Mouse (Mus musculus): Measurements from ENCODE around the gene Glyr1. TPM values are rescaled to one million over a fixed set of nuclear protein-coding genes. Genes with fewer than 3 reads are reported as not detected.
A peak's percentile ranks its signal among the peaks of the same experiment; 100 is the strongest.

Gene Glyr1
- polyA plus RNA-seq, 1 experiment from 2014 or later, result 213 TPM

DNA sequence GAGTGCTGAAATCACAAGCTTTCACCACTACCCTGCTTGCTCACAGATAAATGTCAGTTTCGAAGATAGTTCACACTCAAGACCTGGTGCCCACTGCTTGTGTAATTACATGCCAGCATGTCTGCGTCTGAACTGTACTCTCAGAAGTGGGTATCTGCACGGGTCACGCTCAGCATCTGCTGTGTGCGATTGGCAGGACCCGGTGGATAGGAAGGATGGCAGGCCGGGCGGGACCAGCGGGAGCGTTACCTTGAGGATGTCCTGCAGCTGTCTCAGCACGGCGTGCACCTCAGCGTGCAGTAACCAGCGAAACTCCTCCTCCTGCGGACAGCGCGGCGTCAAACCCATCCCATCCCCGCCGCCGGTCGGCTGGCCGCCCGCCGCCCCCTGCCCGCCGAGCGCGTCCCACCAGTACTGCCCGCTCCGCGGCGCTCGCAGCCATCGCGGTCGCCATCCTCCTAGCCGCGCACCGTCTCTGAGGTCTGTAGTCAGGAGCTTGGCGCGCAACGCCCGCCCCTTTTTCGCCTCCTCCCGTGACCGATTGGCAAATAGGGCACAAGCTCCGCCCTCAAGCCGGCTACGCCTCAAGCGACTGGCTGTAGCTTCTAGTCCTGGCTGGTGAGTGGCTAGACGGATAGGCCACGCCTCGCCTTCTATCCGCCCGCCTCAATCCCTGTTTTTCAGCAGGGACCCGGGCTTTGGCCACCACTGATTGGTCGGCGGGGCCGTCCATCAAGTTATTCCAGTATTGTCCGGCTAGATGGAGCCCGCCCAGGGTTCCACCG lies 36.4 kb downstream of the Glyr1 start, which contains the start of gene Rogdi:
TSS of gene Rogdi (minus strand) at position 500 of the 785 bp plus-strand sequence.
- Histone ChIP-seq H3K9me3 (ENCODE audit: control insufficient read depth, low read length) (no peaks in the 10 kb centered on the region), H3K4me1 (replicated peaks; ENCODE audit: control insufficient read depth, insufficient read depth, low read length) (peaks cover 8% of the 10 kb centered on the region), H3K36me3 (ENCODE audit: control insufficient read depth, insufficient read depth) (peaks cover 28% of the 10 kb centered on the region), H3K4me3 (replicated peaks; ENCODE audit: low read length) (peak within 1 kb of the TSS; percentile 70), H3K4me2 (ENCODE audit: low read length) (peak within 1 kb of the TSS; percentile 80), H3K27ac (ENCODE audit: low read length) (peak within 1 kb of the TSS; percentile 56; the same call in 1 of the 2 replicates), H3K9ac (replicated peaks; ENCODE audit: low read depth, low read length) (peak within 1 kb of the TSS; percentile 77), H3K27me3 (replicated peaks; ENCODE audit: control insufficient read depth, insufficient read depth, low read length) (no peaks in the 10 kb centered on the region)
- peak; percentile 99 for ATAC-seq
- under 1% methylated on average over 62 of the region's 63 CpGs for WGBS

DNA sequence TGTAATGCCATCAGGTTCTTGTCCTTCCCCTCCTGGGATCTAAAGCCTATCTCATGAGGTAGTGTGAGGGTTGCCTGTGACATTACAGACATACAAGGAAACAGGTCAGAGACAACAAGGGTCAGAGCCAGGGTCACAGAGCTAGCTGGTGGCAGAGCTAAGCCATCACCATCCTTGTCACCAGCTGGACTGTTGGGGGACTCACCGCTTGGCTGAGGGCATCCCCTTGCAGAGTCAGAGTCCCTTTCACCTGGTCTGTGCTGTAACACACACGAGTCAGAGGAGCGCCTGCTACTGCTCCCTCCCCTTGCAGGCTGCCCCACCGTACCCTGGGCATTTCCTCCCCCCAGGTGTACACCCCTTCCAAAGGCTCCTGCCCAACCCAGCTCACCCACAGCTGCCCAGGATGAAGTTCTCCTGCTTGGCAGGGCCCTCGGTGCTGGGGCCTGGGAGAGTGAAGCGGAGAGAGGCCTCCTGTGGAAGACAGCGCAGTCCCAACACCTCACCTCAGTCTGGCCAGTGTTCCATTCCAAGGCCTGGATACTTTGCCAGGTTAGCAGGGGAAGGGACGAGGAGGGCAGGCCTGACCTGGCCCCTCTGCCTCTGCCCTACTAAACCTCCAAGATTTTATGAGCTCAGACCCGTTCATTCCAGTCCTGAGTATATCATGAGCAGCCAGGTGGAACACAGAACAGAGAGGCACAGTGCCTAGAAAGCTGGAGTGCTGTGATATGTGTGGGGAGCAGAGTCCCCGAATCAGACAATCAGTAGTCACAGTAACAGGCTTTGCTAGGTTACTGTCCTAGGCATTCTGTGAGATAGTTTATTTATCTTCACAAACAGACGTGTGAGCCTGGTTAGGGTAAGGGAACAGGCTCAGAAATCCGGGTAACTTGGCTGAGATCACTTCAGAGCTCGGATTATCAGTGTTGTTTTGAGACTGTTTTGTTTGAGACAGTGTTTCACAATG lies 37.3 kb downstream of the Glyr1 start:
- Histone ChIP-seq H3K27ac (ENCODE audit: low read length) (no peak overlapping the region), H3K9me3 (ENCODE audit: control insufficient read depth, low read length) (no peaks in the 10 kb centered on the region), H3K27me3 (replicated peaks; ENCODE audit: control insufficient read depth, insufficient read depth, low read length) (no peaks in the 10 kb centered on the region), H3K4me2 (ENCODE audit: low read length) (peak overlapping the region; percentile 80), H3K36me3 (ENCODE audit: control insufficient read depth, insufficient read depth) (peaks cover 21% of the 10 kb centered on the region), H3K4me3 (replicated peaks; ENCODE audit: low read length) (peak overlapping the region; percentile 70), H3K4me1 (replicated peaks; ENCODE audit: control insufficient read depth, insufficient read depth, low read length) (peaks cover 8% of the 10 kb centered on the region), H3K9ac (replicated peaks; ENCODE audit: low read depth, low read length) (peak overlapping the region; percentile 77)
- no peak for ATAC-seq
- 46% methylated on average over 13 of the region's 13 CpGs for WGBS

DNA sequence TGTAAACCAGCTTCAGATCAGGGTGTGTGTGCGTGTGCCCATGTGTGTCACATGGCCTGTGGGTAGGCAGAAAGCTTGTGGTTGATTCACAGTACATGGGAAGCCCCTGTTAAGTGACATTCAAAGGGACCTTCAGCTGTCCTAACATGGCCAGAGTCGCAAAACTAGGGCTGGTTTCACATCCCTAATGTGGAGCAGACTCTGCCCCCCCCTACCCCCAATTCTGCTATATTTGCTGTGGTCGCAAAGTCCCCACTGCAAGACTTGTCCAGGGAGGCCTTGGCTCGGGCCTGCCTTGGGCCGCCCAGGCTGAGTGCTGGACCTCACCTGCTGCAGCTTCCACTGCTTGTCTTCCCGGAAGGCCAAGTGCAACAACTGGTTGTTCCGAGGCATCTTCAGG lies 38.4 kb downstream of the Glyr1 start:
- no peaks in the 10 kb centered on the region for H3K27me3 ChIP-seq (replicated peaks; ENCODE audit: control insufficient read depth, insufficient read depth, low read length)
- no peaks in the 10 kb centered on the region for H3K9me3 ChIP-seq (ENCODE audit: control insufficient read depth, low read length)
- no peak for ATAC-seq
- no peak overlapping the region for H3K9ac ChIP-seq (replicated peaks; ENCODE audit: low read depth, low read length)
- WGBS, result 90% methylated on average over 7 of the region's 7 CpGs
- H3K4me3 ChIP-seq (replicated peaks; ENCODE audit: low read length), result no peak overlapping the region
- H3K36me3 ChIP-seq (ENCODE audit: control insufficient read depth, insufficient read depth), result peaks cover 15% of the 10 kb centered on the region
- no peak overlapping the region for H3K27ac ChIP-seq (ENCODE audit: low read length)
- H3K4me1 ChIP-seq (replicated peaks; ENCODE audit: control insufficient read depth, insufficient read depth, low read length), result peaks cover 8% of the 10 kb centered on the region
- H3K4me2 ChIP-seq (ENCODE audit: low read length), result no peak overlapping the region

DNA sequence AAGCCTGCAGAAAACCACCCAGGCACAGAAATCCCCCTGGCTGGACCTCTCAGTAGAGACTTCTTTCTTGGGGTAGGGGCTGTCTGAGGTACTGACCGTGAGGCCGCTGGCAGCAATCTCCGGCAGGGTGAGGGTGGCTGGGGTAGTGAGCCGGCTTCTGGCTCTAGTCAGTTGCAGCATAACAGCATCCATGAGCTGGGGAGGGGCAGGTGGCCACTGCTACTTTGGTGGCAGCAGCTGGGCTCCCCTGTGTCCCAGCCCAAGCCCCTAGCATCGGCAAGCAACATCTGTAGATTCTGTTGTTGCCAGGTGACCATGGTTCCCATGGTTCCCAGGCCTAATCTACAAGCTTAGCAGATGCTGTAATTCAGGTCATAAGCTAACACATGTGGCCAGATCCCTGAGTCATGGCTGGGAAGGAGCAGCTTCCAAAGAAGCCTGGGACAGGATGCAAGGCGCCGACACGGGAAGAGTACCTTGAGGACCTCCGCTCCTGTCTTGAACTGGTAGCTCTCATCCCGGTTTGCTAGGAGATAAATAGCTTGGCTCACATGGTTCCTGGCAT lies 39.2 kb downstream of the Glyr1 start:
- Histone ChIP-seq H3K4me2 (ENCODE audit: low read length) (no peak overlapping the region), H3K36me3 (ENCODE audit: control insufficient read depth, insufficient read depth) (peaks cover 9% of the 10 kb centered on the region), H3K27ac (ENCODE audit: low read length) (no peak overlapping the region), H3K27me3 (replicated peaks; ENCODE audit: control insufficient read depth, insufficient read depth, low read length) (no peaks in the 10 kb centered on the region), H3K9ac (replicated peaks; ENCODE audit: low read depth, low read length) (no peak overlapping the region), H3K4me1 (replicated peaks; ENCODE audit: control insufficient read depth, insufficient read depth, low read length) (peaks cover 8% of the 10 kb centered on the region), H3K9me3 (ENCODE audit: control insufficient read depth, low read length) (no peaks in the 10 kb centered on the region), H3K4me3 (replicated peaks; ENCODE audit: low read length) (no peak overlapping the region)
- WGBS, result 87% methylated on average over 10 of the region's 10 CpGs
- no peak for ATAC-seq

DNA sequence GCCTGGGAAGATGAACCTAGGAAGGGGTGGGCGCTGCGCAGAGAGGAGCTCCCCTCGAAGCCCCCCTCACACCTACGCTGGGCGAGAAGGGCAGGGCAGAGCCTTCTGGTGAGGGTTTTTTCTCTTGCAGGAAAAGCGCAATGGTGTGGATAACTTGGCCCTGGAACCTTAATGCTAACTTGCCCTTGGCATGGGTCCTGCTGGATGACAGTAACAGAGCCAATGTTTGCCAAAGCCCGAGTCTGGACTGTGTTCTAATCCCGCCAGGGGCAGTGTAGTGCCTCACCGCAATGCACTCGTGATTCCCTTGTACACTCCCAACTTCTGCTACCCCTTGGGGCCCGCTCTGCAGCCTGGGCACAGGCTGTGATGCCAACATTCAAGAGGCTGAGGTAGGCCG lies 41.6 kb downstream of the Glyr1 start:
- H3K27ac ChIP-seq (ENCODE audit: low read length), result no peak overlapping the region
- WGBS, result 84% methylated on average over 12 of the region's 12 CpGs
- H3K9ac ChIP-seq (replicated peaks; ENCODE audit: low read depth, low read length), result no peak overlapping the region
- H3K4me1 ChIP-seq (replicated peaks; ENCODE audit: control insufficient read depth, insufficient read depth, low read length), result peaks cover 8% of the 10 kb centered on the region
- H3K27me3 ChIP-seq (replicated peaks; ENCODE audit: control insufficient read depth, insufficient read depth, low read length), result no peaks in the 10 kb centered on the region
- no peaks in the 10 kb centered on the region for H3K36me3 ChIP-seq (ENCODE audit: control insufficient read depth, insufficient read depth)
- no peaks in the 10 kb centered on the region for H3K9me3 ChIP-seq (ENCODE audit: control insufficient read depth, low read length)
- H3K4me3 ChIP-seq (replicated peaks; ENCODE audit: low read length), result no peak overlapping the region
- no peak overlapping the region for H3K4me2 ChIP-seq (ENCODE audit: low read length)
- ATAC-seq, result no peak

DNA sequence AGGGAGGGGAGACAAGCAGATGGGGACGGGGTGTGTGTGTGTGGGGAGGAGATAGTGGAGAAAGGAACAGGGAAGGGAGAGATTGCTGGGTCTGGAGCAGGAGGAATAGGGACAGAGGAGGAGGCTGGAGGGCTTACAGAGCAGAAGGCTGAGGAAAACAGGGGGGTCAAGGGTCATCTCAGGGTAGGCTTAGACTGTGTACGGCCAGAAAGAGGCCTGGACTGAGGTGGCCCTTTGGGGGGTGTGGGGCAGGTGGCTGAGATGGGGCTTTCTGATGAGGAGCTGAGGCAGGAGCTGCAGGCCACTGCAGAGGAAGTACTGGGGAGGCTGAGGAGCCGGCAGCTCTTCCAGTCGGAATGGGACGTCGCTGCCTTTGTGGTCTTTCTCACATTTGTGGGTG lies 42.2 kb downstream of the Glyr1 start:
- H3K27ac ChIP-seq (ENCODE audit: low read length), result no peak overlapping the region
- no peaks in the 10 kb centered on the region for H3K36me3 ChIP-seq (ENCODE audit: control insufficient read depth, insufficient read depth)
- H3K4me2 ChIP-seq (ENCODE audit: low read length), result no peak overlapping the region
- 57% methylated on average over 6 of the region's 6 CpGs for WGBS
- no peak for ATAC-seq
- no peaks in the 10 kb centered on the region for H3K9me3 ChIP-seq (ENCODE audit: control insufficient read depth, low read length)
- H3K4me3 ChIP-seq (replicated peaks; ENCODE audit: low read length), result no peak overlapping the region
- peaks cover 5% of the 10 kb centered on the region for H3K4me1 ChIP-seq (replicated peaks; ENCODE audit: control insufficient read depth, insufficient read depth, low read length)
- no peaks in the 10 kb centered on the region for H3K27me3 ChIP-seq (replicated peaks; ENCODE audit: control insufficient read depth, insufficient read depth, low read length)
- H3K9ac ChIP-seq (replicated peaks; ENCODE audit: low read depth, low read length), result no peak overlapping the region

DNA sequence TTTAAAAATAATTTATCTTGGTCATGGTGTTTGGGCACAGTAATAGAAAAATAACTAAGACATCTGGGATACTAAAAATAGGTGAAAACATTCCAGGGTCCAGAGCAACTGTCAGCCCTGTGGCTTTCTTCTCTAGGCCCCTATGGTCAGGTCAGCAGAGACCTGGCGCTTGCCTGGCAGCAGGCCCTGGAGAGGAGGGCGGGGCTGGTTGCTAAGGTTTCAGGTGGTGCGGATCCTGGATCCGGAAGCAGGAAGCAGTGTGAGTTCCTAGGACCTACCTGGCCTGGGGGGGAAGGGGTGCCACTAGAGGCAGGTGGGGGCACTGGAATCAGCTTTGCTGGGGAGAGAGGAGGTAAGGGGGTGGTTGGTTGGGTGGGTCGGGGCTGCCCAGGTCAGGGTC lies 42.6 kb downstream of the Glyr1 start, which contains the start of gene Smim22:
TSS of gene Smim22 (plus strand) at position 222 of the 400 bp plus-strand sequence.
- Histone ChIP-seq H3K4me1 (replicated peaks; ENCODE audit: control insufficient read depth, insufficient read depth, low read length) (peaks cover under 1% of the 10 kb centered on the region), H3K27ac (ENCODE audit: low read length) (no peak within 1 kb of the TSS), H3K9me3 (ENCODE audit: control insufficient read depth, low read length) (no peaks in the 10 kb centered on the region), H3K27me3 (replicated peaks; ENCODE audit: control insufficient read depth, insufficient read depth, low read length) (no peaks in the 10 kb centered on the region), H3K36me3 (ENCODE audit: control insufficient read depth, insufficient read depth) (no peaks in the 10 kb centered on the region), H3K4me3 (replicated peaks; ENCODE audit: low read length) (no peak within 1 kb of the TSS), H3K4me2 (ENCODE audit: low read length) (no peak within 1 kb of the TSS), H3K9ac (replicated peaks; ENCODE audit: low read depth, low read length) (no peak within 1 kb of the TSS)
- no peak for ATAC-seq
- WGBS, result 57% methylated on average over 5 of the region's 5 CpGs

DNA sequence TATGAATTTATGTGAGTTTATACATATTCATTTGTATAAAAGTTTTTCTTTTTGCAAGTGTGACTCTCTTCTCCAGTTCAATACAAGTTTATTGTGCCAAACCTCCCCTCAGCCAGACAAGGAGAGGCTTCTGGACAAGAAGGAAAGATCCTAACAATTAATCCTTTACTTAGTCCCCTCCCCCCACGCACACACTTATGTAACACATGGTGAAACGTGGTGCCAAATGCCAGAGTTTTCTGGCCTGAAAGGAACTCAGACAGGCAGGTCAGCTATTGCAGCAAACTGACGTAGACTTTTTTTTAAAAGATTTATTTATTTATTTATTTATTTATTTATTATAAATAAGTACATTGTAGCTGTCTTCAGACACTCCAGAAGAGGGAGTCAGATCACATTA lies 49.1 kb downstream of the Glyr1 start:
- Histone ChIP-seq H3K4me1 (replicated peaks; ENCODE audit: control insufficient read depth, insufficient read depth, low read length) (no peaks in the 10 kb centered on the region), H3K36me3 (ENCODE audit: control insufficient read depth, insufficient read depth) (no peaks in the 10 kb centered on the region), H3K27ac (ENCODE audit: low read length) (no peak overlapping the region), H3K9me3 (ENCODE audit: control insufficient read depth, low read length) (no peaks in the 10 kb centered on the region), H3K4me2 (ENCODE audit: low read length) (no peak overlapping the region), H3K4me3 (replicated peaks; ENCODE audit: low read length) (no peak overlapping the region), H3K9ac (replicated peaks; ENCODE audit: low read depth, low read length) (no peak overlapping the region), H3K27me3 (replicated peaks; ENCODE audit: control insufficient read depth, insufficient read depth, low read length) (0 out of 2 replicates have a peak, but pooled peaks cover 2% of the 10 kb centered on the region)
- WGBS, result 67% methylated on average over 3 of the region's 3 CpGs
- ATAC-seq, result no peak

DNA sequence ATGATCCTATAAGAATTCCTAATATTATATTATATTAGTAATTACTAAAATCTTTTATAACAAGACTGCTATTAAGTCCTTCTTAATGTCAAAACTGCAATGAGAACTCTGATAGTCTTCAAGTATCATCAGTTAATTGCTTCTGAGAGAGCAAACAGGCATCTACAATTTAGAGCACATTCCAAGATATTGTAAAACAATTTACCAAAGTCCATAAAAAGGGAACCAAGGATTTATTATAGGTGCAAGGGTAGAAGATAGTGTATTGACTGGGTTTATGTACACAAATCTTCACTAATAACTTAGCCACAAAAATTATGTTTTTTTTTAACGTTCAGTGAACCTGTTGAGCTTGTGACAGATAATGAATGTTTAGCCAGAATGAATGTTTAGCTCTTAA lies 50.7 kb downstream of the Glyr1 start:
- Histone ChIP-seq H3K9ac (replicated peaks; ENCODE audit: low read depth, low read length) (no peak overlapping the region), H3K36me3 (ENCODE audit: control insufficient read depth, insufficient read depth) (no peaks in the 10 kb centered on the region), H3K4me1 (replicated peaks; ENCODE audit: control insufficient read depth, insufficient read depth, low read length) (no peaks in the 10 kb centered on the region), H3K27me3 (replicated peaks; ENCODE audit: control insufficient read depth, insufficient read depth, low read length) (0 out of 2 replicates have a peak, but pooled peaks cover 2% of the 10 kb centered on the region), H3K27ac (ENCODE audit: low read length) (no peak overlapping the region), H3K4me3 (replicated peaks; ENCODE audit: low read length) (no peak overlapping the region), H3K4me2 (ENCODE audit: low read length) (no peak overlapping the region), H3K9me3 (ENCODE audit: control insufficient read depth, low read length) (no peaks in the 10 kb centered on the region)
- WGBS, result 89% methylated on average over 1 of the region's 1 CpGs
- ATAC-seq, result no peak

Measured in forebrain, embryonic 16.5 days (tissue).